Mouse (Mus musculus) fat pad, adult 2 months (tissue): ENCODE data around the gene Pik3cb.
A peak's percentile ranks its signal among the peaks of the same experiment; 100 is the strongest.

Experiments
- DNase-seq: peaks from one replicate; pipeline ENCODE4 v3.0.0-alpha.2; 2011; ENCODE audit warnings: low read depth, low spot score; ENCODE audit errors: extremely low read depth

Gene Pik3cb

GRCm38 (mm10) chr9:99146855-99147735, 6.7 kb upstream of the Pik3cb start:
- DNase-seq, result no peak

GRCm38 (mm10) chr9:99145756-99146155, 5.3 kb upstream of the Pik3cb start:
- no peak for DNase-seq

- no peak for DNase-seq
Observed at GRCm38 (mm10) chr9:99144416-99144989, 4.1 kb upstream of the Pik3cb start.

- DNase-seq, result no peak
Observed at GRCm38 (mm10) chr9:99141618-99142017, 1.2 kb upstream of the Pik3cb start.

GRCm38 (mm10) chr9:99141171-99141570, 750 bp upstream of the Pik3cb start:
- DNase-seq, result no peak

GRCm38 (mm10) chr9:99139194-99140023, 1.0 kb downstream of the Pik3cb start:
- no peak for DNase-seq

- no peak for DNase-seq
Observed at GRCm38 (mm10) chr9:99137301-99137700, 3.1 kb downstream of the Pik3cb start.

GRCm38 (mm10) chr9:99131951-99132470, 8.4 kb downstream of the Pik3cb start:
- DNase-seq, result no peak

GRCm38 (mm10) chr9:99131119-99131518, 9.3 kb downstream of the Pik3cb start:
- DNase-seq, result no peak

- DNase-seq, result no peak
Observed at GRCm38 (mm10) chr9:99127578-99127977, 12.8 kb downstream of the Pik3cb start.

- no peak for DNase-seq
Observed at GRCm38 (mm10) chr9:99122749-99123148, 17.7 kb downstream of the Pik3cb start.

GRCm38 (mm10) chr9:99112409-99112808, 28.0 kb downstream of the Pik3cb start:
- no peak for DNase-seq

GRCm38 (mm10) chr9:99111085-99111484, 29.3 kb downstream of the Pik3cb start:
- DNase-seq, result no peak

GRCm38 (mm10) chr9:99110213-99110612, 30.2 kb downstream of the Pik3cb start:
- DNase-seq, result no peak

GRCm38 (mm10) chr9:99109585-99109984, 30.8 kb downstream of the Pik3cb start:
- DNase-seq, result no peak

GRCm38 (mm10) chr9:99104449-99104848, 36.0 kb downstream of the Pik3cb start:
- DNase-seq, result no peak

- DNase-seq, result no peak
Observed at GRCm38 (mm10) chr9:99103865-99104264, 36.6 kb downstream of the Pik3cb start.

GRCm38 (mm10) chr9:99098482-99099129, 41.8 kb downstream of the Pik3cb start:
- DNase-seq, result no peak

- DNase-seq, result no peak
Observed at GRCm38 (mm10) chr9:99097668-99098067, 42.8 kb downstream of the Pik3cb start.

- peak; percentile 33 for DNase-seq
Observed at GRCm38 (mm10) chr9:99095192-99095591, 45.2 kb downstream of the Pik3cb start.

- no peak for DNase-seq
Observed at GRCm38 (mm10) chr9:99090546-99090945, 49.9 kb downstream of the Pik3cb start.
